Mouse (Mus musculus) heart, postnatal 0 days (tissue): ENCODE measurements at regions not wholly inside any gene's neighbourhood (a gene's known extent, or its start where the extent isn't known, plus 50 kb on each side); places are given as distances from the start of the nearest gene placed in this dataset.

ENCODE experiments used
- CTCF ChIP-seq: IDR thresholded peaks from 2 replicates; pipeline ENCODE4 v1.5.1; 2016; ENCODE audit warnings: antibody characterized with exemption, control low read depth, low read depth
- EP300 ChIP-seq: IDR thresholded peaks from 2 replicates; pipeline ENCODE4 v1.6.1; 2016; ENCODE audit warnings: antibody characterized with exemption, low read depth

DNA sequence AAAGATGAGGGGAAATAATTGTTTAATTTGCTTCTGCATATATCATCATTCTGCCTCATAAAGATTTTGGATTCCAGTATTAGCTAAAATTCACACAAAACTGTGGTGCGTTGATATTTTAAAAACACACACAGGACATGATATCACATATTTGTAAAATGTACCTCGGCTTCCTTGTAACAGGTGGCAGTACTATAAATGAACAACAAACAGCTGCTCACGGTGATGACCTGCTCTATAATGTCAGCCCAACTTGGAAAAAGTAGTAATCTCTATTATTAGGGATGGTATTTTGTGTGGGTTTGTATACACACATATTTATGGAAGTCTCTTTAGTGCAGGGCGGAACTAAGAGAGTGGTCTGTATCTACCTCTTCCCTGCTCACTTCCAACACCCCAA lies 292.7 kb upstream of the Tnp1 start:
- TF ChIP-seq CTCF (no peak), EP300 (no peak)
